Mouse (Mus musculus): ENCODE results near the gene Ubxn10. TPM values are rescaled to one million over a fixed set of nuclear protein-coding genes. Genes with fewer than 3 reads are reported as not detected.

Gene Ubxn10
- polyA plus RNA-seq, 1 experiment, result 2.0 TPM

DNA sequence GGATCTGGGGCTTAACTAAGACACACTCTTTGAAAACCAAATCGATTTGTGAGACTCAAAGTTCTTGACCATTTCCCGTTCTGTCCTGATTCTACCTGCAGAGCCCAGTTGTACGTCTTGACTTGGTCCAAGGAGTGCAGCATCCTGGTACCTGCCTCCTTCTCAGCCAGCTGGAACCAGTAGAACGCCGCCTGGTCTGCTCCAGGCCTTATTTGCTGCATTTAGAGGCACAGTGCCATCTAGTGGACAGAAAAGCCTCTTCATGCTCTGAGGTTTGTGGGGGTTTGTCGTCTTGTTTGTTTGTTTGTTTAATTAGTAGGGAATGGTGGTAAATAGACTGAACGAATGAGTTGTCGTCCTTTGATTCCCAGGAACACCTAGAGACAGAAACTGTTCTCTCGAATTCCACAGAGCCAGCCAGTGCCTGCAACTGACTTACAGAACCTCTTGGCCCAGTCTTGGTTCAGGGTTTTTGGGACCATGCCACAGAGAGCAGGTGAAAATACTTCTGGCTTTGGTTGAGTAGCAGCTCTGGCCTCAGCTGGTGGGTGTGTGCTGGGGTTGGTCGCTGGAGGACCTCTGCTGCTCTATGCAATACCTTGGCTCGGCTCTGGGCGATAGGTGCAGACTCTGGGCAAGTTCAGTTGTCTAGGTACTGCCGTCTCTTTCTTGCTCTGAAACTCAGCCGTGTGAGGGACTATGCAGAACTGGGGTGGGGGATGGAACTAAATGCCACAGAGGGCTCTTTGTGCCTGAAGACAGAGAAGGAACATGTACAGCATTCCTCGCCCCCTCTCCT is 36.6 kb downstream of the Ubxn10 start:
- H3K27ac ChIP-seq (ENCODE audit: control insufficient read depth, insufficient read depth, low read length), result no peak overlapping the region
- no peaks in the 10 kb centered on the region for H3K4me1 ChIP-seq (replicated peaks; ENCODE audit: control insufficient read depth, insufficient read depth, low read length)
- DNase-seq, result peak; percentile 22
- TF ChIP-seq POLR2A (IDR thresholded peaks at IDR 0.05; ENCODE audit: control insufficient read depth, extremely low read depth, insufficient read depth, low read length, poor library complexity), result no peak
- TF ChIP-seq CTCF (IDR thresholded peaks at IDR 0.05; ENCODE audit: borderline replicate concordance, control insufficient read depth, extremely low read depth, insufficient read depth, low read length, poor library complexity), result peak; percentile 50; the same call in 1 of the 2 replicates
- 31% methylated on average over 15 of the region's 15 CpGs for WGBS
- no peaks in the 10 kb centered on the region for H3K36me3 ChIP-seq (ENCODE audit: control insufficient read depth, insufficient read depth, low read length)
- H3K27me3 ChIP-seq (ENCODE audit: control insufficient read depth, insufficient read depth, low read length), result no peaks in the 10 kb centered on the region
- no peak overlapping the region for H3K4me3 ChIP-seq (ENCODE audit: control insufficient read depth, insufficient read depth, low read length)

DNA sequence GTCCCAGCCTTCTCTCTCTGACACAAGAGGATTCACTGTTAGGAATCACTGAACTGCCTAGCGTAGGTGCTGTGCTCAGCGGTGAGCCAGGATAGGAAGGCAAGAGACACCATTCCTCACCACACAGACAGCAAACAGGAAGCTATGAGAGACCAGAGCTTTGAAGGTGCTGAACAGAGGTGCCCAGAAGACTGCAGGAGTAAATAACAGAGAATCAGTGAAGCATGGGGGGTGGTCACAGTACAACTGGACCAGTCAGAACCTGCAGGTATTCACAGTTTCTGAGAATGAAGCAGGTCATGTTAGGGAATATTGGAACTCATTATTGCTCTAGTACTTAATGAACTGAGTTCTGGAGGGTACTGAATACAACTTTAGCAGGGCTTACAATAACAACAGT is 38.7 kb downstream of the Ubxn10 start:
- Histone ChIP-seq H3K36me3 (ENCODE audit: control insufficient read depth, insufficient read depth, low read length) (no peaks in the 10 kb centered on the region), H3K4me1 (replicated peaks; ENCODE audit: control insufficient read depth, insufficient read depth, low read length) (no peaks in the 10 kb centered on the region), H3K27ac (ENCODE audit: control insufficient read depth, insufficient read depth, low read length) (no peak overlapping the region), H3K27me3 (ENCODE audit: control insufficient read depth, insufficient read depth, low read length) (no peaks in the 10 kb centered on the region), H3K4me3 (ENCODE audit: control insufficient read depth, insufficient read depth, low read length) (no peak overlapping the region)
- no peak for DNase-seq
- no peak for TF ChIP-seq POLR2A (IDR thresholded peaks at IDR 0.05; ENCODE audit: control insufficient read depth, extremely low read depth, insufficient read depth, low read length, poor library complexity)
- no peak for TF ChIP-seq CTCF (IDR thresholded peaks at IDR 0.05; ENCODE audit: borderline replicate concordance, control insufficient read depth, extremely low read depth, insufficient read depth, low read length, poor library complexity)
- WGBS, result 63% methylated on average over 2 of the region's 2 CpGs

DNA sequence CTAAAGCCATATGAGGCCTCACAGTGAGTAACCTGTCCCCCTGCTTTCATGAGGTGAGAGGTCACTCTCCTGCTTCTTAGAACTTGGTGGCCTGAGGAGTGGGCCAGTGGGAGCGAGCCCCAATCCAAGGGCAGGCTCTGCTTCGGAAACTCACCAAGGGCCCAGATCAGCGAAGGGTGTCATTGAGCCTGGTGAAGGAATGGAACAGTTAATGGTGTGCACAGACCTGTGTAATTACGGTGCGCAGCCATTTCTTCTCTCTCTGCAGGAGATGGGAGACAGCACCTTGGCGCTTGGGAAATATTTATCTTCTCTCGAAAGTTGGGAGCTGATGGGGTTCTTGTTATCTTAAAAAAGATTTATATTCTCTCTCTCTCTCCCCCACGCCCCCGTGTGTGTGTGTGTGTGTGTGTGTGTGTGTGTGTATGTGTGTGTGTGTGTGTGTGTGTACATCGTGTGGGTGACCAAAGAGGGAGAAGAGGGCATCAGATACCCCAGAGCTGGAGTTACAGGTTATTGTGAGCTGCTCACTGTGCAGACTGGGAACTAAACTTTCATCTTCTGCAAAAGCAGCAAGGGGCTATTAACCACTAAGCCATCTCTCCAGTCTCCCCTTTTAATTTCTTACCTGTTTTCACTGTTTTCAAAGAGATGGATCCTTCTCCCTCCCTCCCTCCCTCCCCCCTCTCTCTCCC is 39.7 kb downstream of the Ubxn10 start:
- Histone ChIP-seq H3K4me3 (ENCODE audit: control insufficient read depth, insufficient read depth, low read length) (no peak overlapping the region), H3K4me1 (replicated peaks; ENCODE audit: control insufficient read depth, insufficient read depth, low read length) (no peaks in the 10 kb centered on the region), H3K36me3 (ENCODE audit: control insufficient read depth, insufficient read depth, low read length) (no peaks in the 10 kb centered on the region), H3K27me3 (ENCODE audit: control insufficient read depth, insufficient read depth, low read length) (no peaks in the 10 kb centered on the region), H3K27ac (ENCODE audit: control insufficient read depth, insufficient read depth, low read length) (no peak overlapping the region)
- WGBS, result 66% methylated on average over 10 of the region's 10 CpGs
- no peak for TF ChIP-seq POLR2A (IDR thresholded peaks at IDR 0.05; ENCODE audit: control insufficient read depth, extremely low read depth, insufficient read depth, low read length, poor library complexity)
- TF ChIP-seq CTCF (IDR thresholded peaks at IDR 0.05; ENCODE audit: borderline replicate concordance, control insufficient read depth, extremely low read depth, insufficient read depth, low read length, poor library complexity), result no peak
- DNase-seq, result no peak

DNA sequence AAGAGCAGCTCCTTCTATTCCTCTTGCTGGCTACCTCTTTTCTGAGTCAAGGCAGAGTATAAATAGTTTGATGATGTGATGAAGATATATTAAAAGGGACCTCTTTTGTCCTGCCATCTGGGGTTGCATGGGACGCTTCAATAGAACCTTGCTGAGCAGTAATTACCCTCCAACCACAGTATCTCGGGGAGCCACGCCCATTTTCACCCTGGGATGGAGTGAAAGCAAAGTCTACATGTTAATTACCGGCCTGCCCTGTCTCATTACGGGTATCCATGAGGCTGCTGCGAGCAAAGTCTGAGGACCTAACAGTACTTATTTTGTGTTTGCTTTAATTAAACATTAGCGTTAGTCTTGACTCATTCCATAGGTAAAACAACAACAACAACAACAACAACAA is 40.2 kb downstream of the Ubxn10 start:
- no peaks in the 10 kb centered on the region for H3K27me3 ChIP-seq (ENCODE audit: control insufficient read depth, insufficient read depth, low read length)
- no peak overlapping the region for H3K27ac ChIP-seq (ENCODE audit: control insufficient read depth, insufficient read depth, low read length)

DNA sequence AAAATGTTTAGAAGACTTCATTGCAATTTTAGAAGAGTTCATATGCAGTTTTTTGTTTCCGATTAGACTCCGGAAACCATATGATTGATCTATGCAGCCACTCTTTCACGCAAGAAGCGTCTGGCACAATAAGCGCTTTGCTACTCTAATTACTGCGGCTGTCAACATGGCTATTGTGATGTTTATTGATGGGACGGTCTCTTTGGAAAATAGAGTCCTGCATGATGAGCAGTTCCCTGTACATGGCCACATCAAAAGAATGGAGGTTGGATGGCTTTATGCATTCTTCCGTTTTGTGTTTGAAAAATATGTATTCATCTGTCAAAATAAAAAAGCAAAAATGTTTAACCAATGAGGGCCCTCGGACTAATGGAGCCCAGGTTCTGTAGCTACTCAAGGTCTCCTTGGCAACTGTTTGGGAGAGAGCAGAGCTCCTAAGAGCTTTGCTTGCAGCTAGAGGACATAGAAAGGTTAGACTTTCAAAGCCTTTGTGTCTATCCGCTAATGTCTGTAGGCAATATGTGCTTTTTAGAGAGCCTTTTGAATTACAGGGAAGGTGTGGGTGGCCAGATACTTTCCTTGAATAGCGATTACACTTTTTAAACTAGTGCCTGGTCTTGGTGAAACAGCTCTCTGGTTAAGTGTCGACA is 43.8 kb downstream of the Ubxn10 start:
- 74% methylated on average over 12 of the region's 12 CpGs for WGBS
- H3K27me3 ChIP-seq (ENCODE audit: control insufficient read depth, insufficient read depth, low read length), result no peaks in the 10 kb centered on the region; the same call in 1 of the 2 replicates
- H3K4me1 ChIP-seq (replicated peaks; ENCODE audit: control insufficient read depth, insufficient read depth, low read length), result no peaks in the 10 kb centered on the region
- H3K27ac ChIP-seq (ENCODE audit: control insufficient read depth, insufficient read depth, low read length), result no peak overlapping the region
- no peak for TF ChIP-seq POLR2A (IDR thresholded peaks at IDR 0.05; ENCODE audit: control insufficient read depth, extremely low read depth, insufficient read depth, low read length, poor library complexity)
- no peak for TF ChIP-seq CTCF (IDR thresholded peaks at IDR 0.05; ENCODE audit: borderline replicate concordance, control insufficient read depth, extremely low read depth, insufficient read depth, low read length, poor library complexity)
- no peak for DNase-seq
- no peaks in the 10 kb centered on the region for H3K36me3 ChIP-seq (ENCODE audit: control insufficient read depth, insufficient read depth, low read length)
- no peak overlapping the region for H3K4me3 ChIP-seq (ENCODE audit: control insufficient read depth, insufficient read depth, low read length)

More for the DNA sequence above, 40.2 kb downstream of the Ubxn10 start:
- Histone ChIP-seq H3K36me3 (ENCODE audit: control insufficient read depth, insufficient read depth, low read length) (no peaks in the 10 kb centered on the region), H3K4me1 (replicated peaks; ENCODE audit: control insufficient read depth, insufficient read depth, low read length) (no peaks in the 10 kb centered on the region), H3K4me3 (ENCODE audit: control insufficient read depth, insufficient read depth, low read length) (no peak overlapping the region)
- DNase-seq, result no peak
- no peak for TF ChIP-seq CTCF (IDR thresholded peaks at IDR 0.05; ENCODE audit: borderline replicate concordance, control insufficient read depth, extremely low read depth, insufficient read depth, low read length, poor library complexity)
- no peak for TF ChIP-seq POLR2A (IDR thresholded peaks at IDR 0.05; ENCODE audit: control insufficient read depth, extremely low read depth, insufficient read depth, low read length, poor library complexity)
- 37% methylated on average over 7 of the region's 7 CpGs for WGBS

DNA sequence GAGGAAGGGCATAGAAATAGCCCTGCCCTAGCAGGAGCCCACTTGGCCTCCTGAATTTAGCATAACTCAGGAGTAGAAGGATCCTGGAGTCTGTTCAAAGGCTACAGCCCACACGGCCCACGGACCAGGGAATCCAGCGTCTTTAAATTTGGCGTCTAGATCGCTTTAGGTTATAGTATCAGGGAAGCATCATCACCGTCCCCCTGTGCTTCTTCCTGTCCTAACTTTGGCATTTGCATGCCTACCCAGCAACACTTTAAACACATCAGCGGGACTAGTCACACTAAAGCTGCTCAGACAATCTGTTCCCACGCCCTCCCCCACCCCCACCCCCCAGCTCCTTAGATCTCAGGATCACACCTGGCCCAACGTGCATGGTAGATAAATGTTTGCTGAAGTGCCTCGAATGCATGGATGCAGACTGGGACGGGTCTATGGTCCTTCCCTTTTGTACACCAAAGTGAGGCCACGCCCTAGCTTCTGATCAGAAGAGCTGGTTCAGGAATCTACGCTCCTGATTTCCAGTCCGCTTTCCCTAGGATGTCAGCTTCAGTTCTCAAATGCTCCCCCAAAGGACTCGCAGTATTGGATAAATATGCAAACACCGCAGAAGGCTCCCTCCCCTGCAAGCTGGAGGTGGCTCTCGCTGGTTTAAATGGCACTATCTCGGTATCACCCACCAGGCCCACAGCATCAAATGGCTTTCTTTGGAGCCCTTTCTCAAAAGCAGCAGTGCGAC is 45.4 kb downstream of the Ubxn10 start:
- TF ChIP-seq CTCF (IDR thresholded peaks at IDR 0.05; ENCODE audit: borderline replicate concordance, control insufficient read depth, extremely low read depth, insufficient read depth, low read length, poor library complexity), result no peak
- no peak for TF ChIP-seq POLR2A (IDR thresholded peaks at IDR 0.05; ENCODE audit: control insufficient read depth, extremely low read depth, insufficient read depth, low read length, poor library complexity)
- Histone ChIP-seq H3K27ac (ENCODE audit: control insufficient read depth, insufficient read depth, low read length) (no peak overlapping the region), H3K36me3 (ENCODE audit: control insufficient read depth, insufficient read depth, low read length) (no peaks in the 10 kb centered on the region), H3K4me3 (ENCODE audit: control insufficient read depth, insufficient read depth, low read length) (no peak overlapping the region), H3K27me3 (ENCODE audit: control insufficient read depth, insufficient read depth, low read length) (no peaks in the 10 kb centered on the region; the same call in 1 of the 2 replicates), H3K4me1 (replicated peaks; ENCODE audit: control insufficient read depth, insufficient read depth, low read length) (no peaks in the 10 kb centered on the region)
- WGBS, result 13% methylated on average over 19 of the region's 19 CpGs
- no peak for DNase-seq

Data from thymus, adult 2 months (tissue).